Mouse (Mus musculus): ENCODE data around the gene Atr.

The Atr gene

GRCm38 (mm10) chr9:95857414-95858026 lies at the start of gene Atr:
Gene Atr, plus strand, starts transcription at chr9:95857597.
- DNase-seq (ENCODE audit: low spot score in 2 of 2) = peak; percentile 91 to 94

DNA sequence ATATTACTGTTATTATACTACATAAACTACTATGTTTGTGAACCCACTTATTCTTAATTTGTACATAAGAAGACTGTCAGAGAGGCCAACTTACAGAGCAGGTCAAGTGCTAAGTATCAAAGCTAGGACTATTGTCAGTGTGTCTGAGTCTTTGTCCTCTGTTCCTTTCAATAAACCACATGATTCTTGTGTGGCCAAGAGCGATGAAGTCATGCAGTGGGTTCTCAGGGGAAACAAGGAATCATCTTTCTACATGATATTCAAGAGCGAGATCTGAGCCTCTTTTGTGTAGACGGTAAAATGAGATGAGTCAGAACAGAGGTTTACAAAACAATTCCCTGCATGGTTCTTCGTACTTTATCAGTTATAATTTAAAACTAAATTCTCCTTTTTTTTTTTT lies 47.8 kb upstream of the Atr start:
- no peak for DNase-seq (ENCODE audit: low spot score in 2 of 2)

DNA sequence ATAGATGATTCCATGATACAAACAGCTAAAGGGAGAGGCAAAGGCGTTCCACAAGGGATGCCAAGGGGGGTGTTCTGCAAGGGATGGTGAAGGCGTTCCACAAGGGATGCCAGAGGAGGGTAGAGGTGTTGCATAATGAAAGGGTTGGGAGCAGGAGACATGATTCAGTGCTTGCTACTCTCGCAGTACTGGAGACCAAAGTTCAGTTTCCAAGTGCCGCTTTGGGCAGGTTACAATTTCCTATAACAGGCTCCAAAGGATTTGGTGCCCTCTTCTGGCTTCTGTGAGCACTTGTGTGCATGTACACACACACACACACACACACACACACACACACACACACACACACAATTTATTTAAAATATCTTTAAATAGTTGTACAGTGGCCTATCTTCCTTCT lies 45.6 kb upstream of the Atr start:
- DNase-seq (ENCODE audit: low spot score in 2 of 2) = no peak

DNA sequence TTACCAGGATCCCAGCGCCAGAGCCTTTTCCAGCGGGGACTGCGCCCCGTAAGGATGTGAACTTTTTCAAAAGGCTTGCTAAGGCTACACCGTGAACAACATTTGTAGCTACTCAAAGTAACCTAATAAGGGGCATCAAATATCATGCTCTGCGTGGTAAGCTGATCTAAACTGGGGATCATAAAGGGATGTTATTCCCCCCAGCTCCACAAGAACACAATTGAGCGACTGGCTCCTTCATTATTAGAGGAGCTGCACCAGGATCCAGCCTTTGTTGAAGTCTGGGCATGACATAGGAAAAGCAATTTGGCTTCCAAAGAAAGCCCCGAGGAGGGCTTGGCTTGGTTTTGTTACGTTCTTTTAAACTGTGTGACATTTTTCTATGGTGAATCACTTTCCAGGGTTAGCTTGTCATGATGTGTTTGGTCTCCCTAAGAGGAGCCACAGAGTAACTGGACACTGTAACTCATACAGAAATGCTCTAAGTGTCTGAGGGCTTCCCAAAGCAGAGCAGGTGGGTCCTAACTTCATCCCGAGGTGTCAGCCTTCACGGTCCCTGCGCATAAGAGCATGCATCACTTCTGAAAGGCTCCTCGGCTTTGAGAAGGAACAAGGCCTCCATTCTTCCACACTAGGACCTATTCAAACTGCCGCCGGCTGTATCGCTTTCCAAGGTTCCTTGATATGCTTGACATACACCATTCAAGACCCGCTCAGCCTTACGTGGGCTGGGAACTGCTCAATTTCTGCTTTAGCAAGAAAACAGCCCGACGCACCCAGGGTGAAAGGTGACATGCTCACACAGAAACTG lies 43.5 kb upstream of the Atr start:
- no peak for DNase-seq (ENCODE audit: low spot score in 2 of 2)

- no peak for DNase-seq (ENCODE audit: low spot score in 2 of 2)
Observed at GRCm38 (mm10) chr9:95815015-95815673, 42.3 kb upstream of the Atr start.

GRCm38 (mm10) chr9:95815706-95816105 lies 41.7 kb upstream of the Atr start:
- DNase-seq (ENCODE audit: low spot score in 2 of 2) = no peak

DNA sequence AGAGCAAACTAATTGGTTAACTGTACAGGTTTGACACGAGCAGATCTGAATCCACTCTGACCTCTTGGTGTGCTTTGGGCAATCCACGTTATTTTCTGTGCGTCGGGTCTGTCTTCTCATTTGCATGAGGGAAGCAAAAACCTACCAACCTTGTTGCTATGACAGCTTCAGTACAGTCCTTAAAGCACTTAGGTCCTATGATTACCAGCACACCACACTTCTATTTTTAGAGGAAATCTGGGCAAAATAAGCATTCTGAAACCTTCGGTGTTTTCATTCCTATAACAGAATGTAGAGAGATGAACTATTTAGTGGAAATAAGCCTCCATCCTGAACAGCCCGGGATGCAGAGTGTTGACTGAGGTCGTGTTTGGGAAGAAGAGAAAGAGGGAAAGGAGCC lies 34.9 kb upstream of the Atr start:
- DNase-seq (ENCODE audit: low spot score in 2 of 2) = no peak

DNA sequence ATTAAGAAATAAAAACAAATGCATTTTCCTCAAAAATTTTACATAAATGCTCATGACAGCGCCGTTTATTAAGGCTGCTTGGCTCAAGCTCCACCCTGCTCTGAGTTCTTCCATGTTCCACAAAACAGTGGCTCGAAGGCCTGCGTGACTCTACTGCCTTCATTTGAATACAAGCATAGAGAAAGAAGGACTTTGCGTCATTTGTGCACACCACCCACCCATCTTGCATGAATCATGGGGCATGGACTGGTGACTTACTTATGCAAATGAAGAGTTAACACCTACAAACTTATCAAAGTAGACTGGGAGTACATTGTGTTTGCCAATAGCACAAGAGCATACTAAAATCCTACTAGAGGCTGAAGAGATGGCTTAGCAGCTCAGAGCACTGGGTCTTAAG lies 29.8 kb upstream of the Atr start:
- DNase-seq (ENCODE audit: low spot score in 2 of 2) = peak; percentile 54 to 56

GRCm38 (mm10) chr9:95832758-95833157 lies 24.6 kb upstream of the Atr start:
- DNase-seq (ENCODE audit: low spot score in 2 of 2) = no peak

DNA sequence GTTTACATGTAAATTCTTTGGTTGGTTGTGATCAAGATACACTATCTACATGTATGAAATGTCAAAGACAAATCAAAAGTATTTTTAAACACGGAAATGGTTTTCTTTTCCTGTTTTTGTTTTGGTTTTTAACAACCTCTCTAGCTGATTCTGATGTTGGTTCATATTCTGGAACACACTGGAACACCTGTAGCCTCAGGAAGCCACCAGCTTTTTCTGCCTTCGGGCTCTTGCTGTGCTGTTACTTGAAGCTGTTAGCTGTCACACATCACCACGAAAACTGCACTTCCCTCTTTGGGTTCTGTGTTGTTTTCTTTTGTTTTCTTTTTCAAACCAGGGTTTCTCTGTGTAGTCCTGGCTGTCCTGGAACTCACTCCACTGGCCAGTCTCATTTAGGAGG lies 22.6 kb upstream of the Atr start:
- DNase-seq (ENCODE audit: low spot score in 2 of 2) = no peak

DNA sequence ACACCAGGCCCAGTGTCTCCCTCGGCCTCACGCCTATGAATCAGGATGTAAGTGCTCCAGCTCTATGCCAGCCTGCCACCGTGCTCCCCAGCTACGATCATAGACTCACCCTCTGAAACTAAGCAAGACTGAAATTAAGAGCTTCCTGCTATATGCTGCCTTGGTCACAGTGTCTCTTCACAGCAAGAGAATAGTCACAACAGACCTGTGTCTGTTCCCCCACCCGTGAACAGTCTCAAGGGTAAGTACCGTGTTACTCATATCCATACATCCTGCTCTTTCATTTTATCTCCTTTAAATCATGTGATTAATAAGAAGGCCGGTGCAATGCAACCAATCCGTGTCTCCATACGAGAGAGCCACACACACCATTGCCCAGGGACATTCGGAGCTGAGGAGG lies 21.7 kb upstream of the Atr start:
- DNase-seq (ENCODE audit: low spot score in 2 of 2) = no peak

- DNase-seq (ENCODE audit: low spot score in 2 of 2) = no peak
Observed at GRCm38 (mm10) chr9:95839424-95839823, 18.0 kb upstream of the Atr start.

- peak; percentile 93 to 96 for DNase-seq (ENCODE audit: low spot score in 2 of 2)
Observed at GRCm38 (mm10) chr9:95844825-95845460, 12.5 kb upstream of the Atr start, which contains the start of gene Pls1. Gene Pls1, minus strand, starts transcription at chr9:95845311.

- no peak for DNase-seq (ENCODE audit: low spot score in 2 of 2)
Observed at GRCm38 (mm10) chr9:95845711-95846110, 11.7 kb upstream of the Atr start.

- no peak for DNase-seq (ENCODE audit: low spot score in 2 of 2)
Observed at GRCm38 (mm10) chr9:95851671-95852070, 5.7 kb upstream of the Atr start.

DNA sequence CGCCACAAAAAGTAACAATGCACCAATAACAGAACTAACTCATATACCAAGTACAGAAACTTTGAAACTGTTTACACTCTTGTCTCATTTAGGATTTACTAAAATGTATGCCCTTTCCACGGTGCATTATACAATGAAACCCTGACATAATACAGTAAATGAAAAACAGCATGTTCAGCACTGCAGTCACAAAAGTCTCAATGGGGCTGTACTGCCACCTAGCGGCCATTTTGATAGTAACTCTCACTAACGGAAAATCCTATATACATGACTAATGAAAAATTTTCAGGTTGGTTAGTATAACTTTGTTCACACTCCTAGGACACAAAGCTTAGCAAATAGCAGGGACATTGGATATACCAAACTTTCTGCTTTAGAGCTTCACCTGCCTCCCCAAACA lies 4.5 kb upstream of the Atr start:
- DNase-seq (ENCODE audit: low spot score in 2 of 2) = peak; percentile 86 to 88

- no peak for DNase-seq (ENCODE audit: low spot score in 2 of 2)
Observed at GRCm38 (mm10) chr9:95854891-95855290, 2.5 kb upstream of the Atr start.

DNA sequence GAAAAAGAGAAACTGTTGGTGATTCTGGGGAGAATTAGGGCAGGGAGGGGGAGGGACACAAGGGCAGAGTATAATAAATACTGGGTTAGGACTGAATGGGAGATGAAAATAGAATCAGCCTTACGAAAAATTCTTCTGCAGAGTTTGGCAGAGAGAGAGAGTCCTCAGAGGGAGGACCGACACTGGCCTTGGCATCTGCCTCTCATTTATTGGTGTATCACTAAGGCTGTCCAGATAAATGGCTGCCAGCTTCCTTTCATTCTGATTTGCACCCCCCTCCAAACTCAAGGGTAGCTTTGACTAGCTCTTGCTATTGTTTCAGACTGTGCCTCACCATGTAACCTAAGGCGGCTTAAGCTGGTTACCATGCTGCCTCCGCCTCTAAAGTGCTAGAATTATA lies 1.4 kb upstream of the Atr start:
- no peak for DNase-seq (ENCODE audit: low spot score in 2 of 2)

DNA sequence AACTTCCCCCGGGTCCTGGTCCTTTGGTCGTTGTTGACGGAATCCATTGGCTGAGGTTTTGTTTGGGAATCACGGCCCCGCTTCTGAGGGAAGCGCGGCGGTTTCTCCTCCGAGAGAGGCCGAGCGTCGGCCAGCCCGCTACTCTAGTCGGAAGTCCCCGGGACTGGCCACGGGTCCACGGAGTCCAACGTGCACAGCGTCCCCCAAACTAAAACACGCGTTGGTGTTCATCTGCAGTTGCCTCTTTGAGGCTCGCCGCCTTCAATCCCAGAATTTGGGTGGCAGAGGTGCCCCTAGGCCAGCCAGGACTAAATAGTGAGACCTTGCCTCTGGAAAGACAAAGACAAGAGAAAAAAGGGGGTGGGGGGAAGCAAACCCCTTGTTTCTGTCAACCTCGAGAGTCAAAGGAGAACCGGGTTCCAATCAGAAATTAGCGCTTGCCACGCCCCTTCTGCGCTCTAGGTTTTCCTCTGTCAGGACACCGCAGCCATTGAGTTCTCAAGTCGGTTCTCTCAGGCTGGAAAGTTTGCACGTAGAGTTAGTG lies 702 bp downstream of the Atr start:
- DNase-seq (ENCODE audit: low spot score in 2 of 2) = no peak

DNA sequence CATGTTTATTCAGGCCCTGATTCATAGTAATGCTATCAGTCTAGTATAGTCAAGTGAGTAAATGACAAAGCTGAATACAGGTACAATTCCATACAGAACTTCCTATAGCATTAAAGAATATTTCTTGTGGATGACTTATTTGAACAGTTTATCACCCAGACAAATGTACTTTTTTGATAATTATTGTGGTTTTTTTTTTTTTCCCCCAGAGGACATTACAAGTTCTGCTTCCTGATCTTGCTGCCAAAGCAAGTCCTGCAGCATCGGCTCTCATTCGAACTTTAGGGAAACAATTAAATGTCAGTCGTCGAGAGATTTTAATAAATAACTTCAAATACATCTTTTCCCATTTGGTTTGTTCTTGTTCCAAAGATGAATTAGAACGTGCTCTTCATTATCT lies 20.8 kb downstream of the Atr start:
- DNase-seq (ENCODE audit: low spot score in 2 of 2) = no peak

DNA sequence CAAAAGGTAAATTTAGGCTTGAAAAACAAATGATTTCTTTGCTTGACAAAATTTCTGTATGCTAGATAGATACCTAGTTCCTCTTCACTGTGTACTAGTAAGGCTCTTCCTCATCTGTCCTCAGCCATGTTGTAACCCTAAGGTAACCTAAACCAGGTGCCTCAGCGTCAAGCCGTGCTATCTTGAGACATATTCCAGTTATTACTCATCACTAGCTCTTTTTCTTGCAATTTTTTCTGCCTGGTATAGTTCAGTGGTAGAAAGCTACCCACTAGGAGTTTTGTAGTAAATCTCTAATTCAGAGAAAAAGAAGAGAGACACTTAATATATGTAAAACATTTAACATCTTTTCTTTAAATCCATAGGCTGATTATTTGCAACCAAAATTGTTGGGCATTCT lies 25.4 kb downstream of the Atr start:
- no peak for DNase-seq (ENCODE audit: low spot score in 2 of 2)

DNA sequence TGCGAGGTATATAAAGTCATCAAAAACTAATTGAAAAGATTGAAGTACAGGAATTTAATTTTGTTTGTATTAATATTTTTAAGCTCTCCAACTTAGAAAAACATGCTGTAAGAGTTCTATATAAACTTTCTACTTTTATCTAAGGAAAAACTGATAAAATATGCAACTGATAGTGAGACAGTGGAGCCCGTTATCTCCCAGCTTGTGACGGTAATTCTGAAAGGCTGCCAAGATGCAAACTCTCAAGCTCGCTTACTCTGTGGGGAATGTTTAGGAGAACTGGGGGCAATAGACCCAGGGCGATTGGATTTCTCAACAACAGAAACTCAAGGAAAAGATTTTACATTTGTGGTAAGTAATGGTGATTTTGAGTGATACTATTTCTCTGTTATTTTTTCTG lies 40.0 kb downstream of the Atr start:
- no peak for DNase-seq (ENCODE audit: low spot score in 2 of 2)
